Mouse (Mus musculus) megakaryocyte, embryonic 14.5 days (primary cell): ENCODE measurements around the gene Ensa. TPM values are rescaled to one million over a fixed set of nuclear protein-coding genes. Genes with fewer than 3 reads are reported as not detected.
"Not testable (repeated sequence)": the region's sequence is repeated elsewhere in the genome, so short reads cannot be mapped to it uniquely, and the experiment has no call there.

Source experiments
- H3K27me3 ChIP-seq: replicated peaks from 2 replicates; pipeline ENCODE3; 2012; ENCODE audit warnings: inconsistent platforms
- H3K36me3 ChIP-seq: replicated peaks from 2 replicates; pipeline ENCODE3; 2012; ENCODE audit warnings: low read length, inconsistent platforms, mixed read lengths
- H3K4me1 ChIP-seq: 2 replicates; pipeline ENCODE4 v1.6.1; 2012; ENCODE audit warnings: inconsistent platforms
- H3K4me3 ChIP-seq: replicated peaks from 2 replicates; pipeline ENCODE3; 2012; ENCODE audit warnings: moderate library complexity, mild to moderate bottlenecking, inconsistent platforms
- H3K9me3 ChIP-seq: 2 replicates; pipeline ENCODE4 v1.6.1; 2012; ENCODE audit warnings: inconsistent platforms
- FLI1 ChIP-seq: IDR thresholded peaks from 2 replicates; pipeline ENCODE4 v1.6.1; 2012; ENCODE audit warnings: low read length, inconsistent platforms, mixed read lengths
- GATA1 ChIP-seq: IDR thresholded peaks from 3 replicates; pipeline ENCODE4 v1.6.1; 2012; ENCODE audit warnings: mixed read lengths, low read length, inconsistent platforms, borderline replicate concordance
- polyA plus RNA-seq: library from polyadenylated mRNA; stranded (reverse); fragments of >175 nt; gene quantifications from 2 replicates; pipeline ENCODE4 v1.2.3, GENCODE M21; 2012; ENCODE audit warnings: low replicate concordance; ENCODE audit not compliant: insufficient read depth

Gene Ensa
- polyA plus RNA-seq, 1 experiment: 21.1 TPM

- Histone ChIP-seq H3K4me3 (peak overlapping the region; percentile 81), H3K4me1 (peaks cover 96% of the 10 kb centered on the region), H3K27me3 (no peaks in the 10 kb centered on the region), H3K9me3 (no peaks in the 10 kb centered on the region), H3K36me3 (peaks cover 72% of the 10 kb centered on the region)
- TF ChIP-seq FLI1 (no peak), GATA1 (no peak)
Measured at GRCm38 (mm10) chr3:95669309-95669665, 44.5 kb downstream of the Ensa start.

- Histone ChIP-seq H3K4me1 (peaks cover 96% of the 10 kb centered on the region), H3K36me3 (peaks cover 61% of the 10 kb centered on the region)
Measured at GRCm38 (mm10) chr3:95670419-95670818, 45.6 kb downstream of the Ensa start.

GRCm38 (mm10) chr3:95671201-95671600, 46.4 kb downstream of the Ensa start:
- no peak for TF ChIP-seq GATA1
- TF ChIP-seq FLI1: no peak
- Histone ChIP-seq H3K4me3 (peak overlapping the region; percentile 64), H3K4me1 (peaks cover 96% of the 10 kb centered on the region), H3K27me3 (no peaks in the 10 kb centered on the region), H3K36me3 (peaks cover 56% of the 10 kb centered on the region), H3K9me3 (no peaks in the 10 kb centered on the region)

More at GRCm38 (mm10) chr3:95670419-95670818, 45.6 kb downstream of the Ensa start:
- not testable (repeated sequence) for H3K4me3 ChIP-seq, H3K9me3 ChIP-seq, H3K27me3 ChIP-seq

GRCm38 (mm10) chr3:95672461-95672860, 47.7 kb downstream of the Ensa start:
- peak overlapping the region; percentile 79 for H3K4me3 ChIP-seq
- peaks cover 59% of the 10 kb centered on the region for H3K36me3 ChIP-seq

GRCm38 (mm10) chr3:95672861-95673706, 48.3 kb downstream of the Ensa start:
- Histone ChIP-seq H3K36me3 (peaks cover 59% of the 10 kb centered on the region), H3K27me3 (no peaks in the 10 kb centered on the region), H3K4me1 (peaks cover 94% of the 10 kb centered on the region), H3K9me3 (no peaks in the 10 kb centered on the region), H3K4me3 (peak overlapping the region; percentile 89)
- no peak for TF ChIP-seq GATA1

More at GRCm38 (mm10) chr3:95672461-95672860, 47.7 kb downstream of the Ensa start:
- H3K27me3 ChIP-seq: no peaks in the 10 kb centered on the region
- TF ChIP-seq FLI1 (no peak), GATA1 (no peak)
- H3K4me1 ChIP-seq: peaks cover 96% of the 10 kb centered on the region
- no peaks in the 10 kb centered on the region for H3K9me3 ChIP-seq

- H3K4me3 ChIP-seq: peak overlapping the region; percentile 89
- H3K9me3 ChIP-seq: no peaks in the 10 kb centered on the region
- TF ChIP-seq FLI1 (no peak), GATA1 (no peak)
- H3K4me1 ChIP-seq: peaks cover 87% of the 10 kb centered on the region
- peaks cover 62% of the 10 kb centered on the region for H3K36me3 ChIP-seq
- H3K27me3 ChIP-seq: no peaks in the 10 kb centered on the region
Measured at GRCm38 (mm10) chr3:95673707-95674211, 49.0 kb downstream of the Ensa start.

- Histone ChIP-seq H3K27me3 (no peaks in the 10 kb centered on the region), H3K9me3 (no peaks in the 10 kb centered on the region), H3K36me3 (peaks cover 60% of the 10 kb centered on the region), H3K4me3 (peak overlapping the region; percentile 89), H3K4me1 (peaks cover 83% of the 10 kb centered on the region)
- no peak for TF ChIP-seq FLI1
- no peak for TF ChIP-seq GATA1
Measured at GRCm38 (mm10) chr3:95674236-95674635, 49.4 kb downstream of the Ensa start.

- Histone ChIP-seq H3K27me3 (no peaks in the 10 kb centered on the region), H3K36me3 (peaks cover 60% of the 10 kb centered on the region), H3K9me3 (no peaks in the 10 kb centered on the region), H3K4me3 (peak overlapping the region; percentile 87), H3K4me1 (peaks cover 82% of the 10 kb centered on the region)
- TF ChIP-seq FLI1 (no peak), GATA1 (no peak)
Measured at GRCm38 (mm10) chr3:95674812-95675211, 50.0 kb downstream of the Ensa start.

GRCm38 (mm10) chr3:95675301-95676092, 50.7 kb downstream of the Ensa start:
- Histone ChIP-seq H3K36me3 (peaks cover 66% of the 10 kb centered on the region), H3K4me1 (peaks cover 84% of the 10 kb centered on the region), H3K9me3 (no peaks in the 10 kb centered on the region), H3K4me3 (peak overlapping the region; percentile 87), H3K27me3 (no peaks in the 10 kb centered on the region)
- TF ChIP-seq FLI1 (no peak), GATA1 (no peak)

- no peaks in the 10 kb centered on the region for H3K9me3 ChIP-seq
- TF ChIP-seq GATA1: no peak
- no peak for TF ChIP-seq FLI1
- H3K36me3 ChIP-seq: peaks cover 66% of the 10 kb centered on the region
- no peaks in the 10 kb centered on the region for H3K27me3 ChIP-seq
- H3K4me3 ChIP-seq: peak overlapping the region; percentile 11
- H3K4me1 ChIP-seq: peaks cover 80% of the 10 kb centered on the region
Measured at GRCm38 (mm10) chr3:95676745-95677419, 52.1 kb downstream of the Ensa start.
